8 mouse cellular contexts compared by ENCODE assay signal in genomic region chr6:128355201-128355681, GRCm38 (mm10). TPM values are rescaled to one million over a fixed set of nuclear protein-coding genes. Genes with fewer than 3 reads are reported as not detected.
A peak's percentile ranks its signal among the peaks of the same experiment; 100 is the strongest.
DNase-seq lines count a peak whose midpoint lies in the region; ATAC-seq and TF ChIP-seq lines count a peak whose summit lies in the region.

No protein-coding gene starts in this region.

- H3K9ac ChIP-seq in limb, embryonic 14.5 days (ENCODE audit: low read depth, low read length, severe bottlenecking), result peak overlapping the region; percentile 76
- H3K9ac ChIP-seq in midbrain, embryonic 14.5 days (replicated peaks; ENCODE audit: low read length), result peak overlapping the region; percentile 86

- TF ChIP-seq CTCF in thymus, adult 2 months (IDR thresholded peaks at IDR 0.05; ENCODE audit: borderline replicate concordance, control insufficient read depth, extremely low read depth, insufficient read depth, low read length, poor library complexity), result no peak

- 4% methylated on average over 28 of the region's 28 CpGs for WGBS in thymus, adult 2 months
- WGBS in limb, embryonic 14.5 days, result 0% methylated on average over 20 of the region's 28 CpGs
- WGBS in midbrain, embryonic 14.5 days, result under 1% methylated on average over 28 of the region's 28 CpGs

- H3K4me1 ChIP-seq in thymus, adult 2 months (replicated peaks; ENCODE audit: control insufficient read depth, insufficient read depth, low read length), result peaks cover 7% of the 10 kb centered on the region
- peaks cover 14% of the 10 kb centered on the region for H3K4me1 ChIP-seq in limb, embryonic 14.5 days (ENCODE audit: control insufficient read depth, insufficient read depth, low read length)
- peaks cover 12% of the 10 kb centered on the region for H3K4me1 ChIP-seq in midbrain, embryonic 14.5 days (ENCODE audit: control insufficient read depth, insufficient read depth, low read length)

- H3K9me3 ChIP-seq in limb, embryonic 14.5 days (ENCODE audit: control insufficient read depth, low read length), result no peaks in the 10 kb centered on the region
- H3K9me3 ChIP-seq in midbrain, embryonic 14.5 days (ENCODE audit: control insufficient read depth, low read length), result no peaks in the 10 kb centered on the region

- no peaks in the 10 kb centered on the region; the same call in 1 of the 2 replicates for H3K27me3 ChIP-seq in thymus, adult 2 months (ENCODE audit: control insufficient read depth, insufficient read depth, low read length)
- H3K27me3 ChIP-seq in limb, embryonic 14.5 days (ENCODE audit: control insufficient read depth, insufficient read depth, low read length), result no peaks in the 10 kb centered on the region
- no peaks in the 10 kb centered on the region for H3K27me3 ChIP-seq in midbrain, embryonic 14.5 days (ENCODE audit: control insufficient read depth, insufficient read depth, low read length)

- peaks cover 5% of the 10 kb centered on the region; the same call in 1 of the 2 replicates for H3K36me3 ChIP-seq in thymus, adult 2 months (ENCODE audit: control insufficient read depth, insufficient read depth, low read length)
- H3K36me3 ChIP-seq in limb, embryonic 14.5 days (ENCODE audit: control insufficient read depth, insufficient read depth, low read length), result peaks cover 31% of the 10 kb centered on the region
- H3K36me3 ChIP-seq in midbrain, embryonic 14.5 days (ENCODE audit: control insufficient read depth, insufficient read depth, low read length), result peaks cover 22% of the 10 kb centered on the region

- H3K4me2 ChIP-seq in limb, embryonic 14.5 days (replicated peaks; ENCODE audit: low read depth, low read length, severe bottlenecking), result peak overlapping the region; percentile 71
- peak overlapping the region; percentile 70 for H3K4me2 ChIP-seq in midbrain, embryonic 14.5 days (ENCODE audit: low read length)

- peak; percentile 64 for ATAC-seq in limb, embryonic 14.5 days (ENCODE audit: low FRiP score, low read depth)
- peak; percentile 65 for ATAC-seq in midbrain, embryonic 14.5 days (ENCODE audit: low FRiP score, low TSS enrichment)
- no peak for ATAC-seq in megakaryocyte progenitor cell, adult 5-6 weeks (replicated peaks; ENCODE audit: poor library complexity)

- H3K4me3 ChIP-seq in thymus, adult 2 months (ENCODE audit: control insufficient read depth, insufficient read depth, low read length), result peak overlapping the region; percentile 65
- H3K4me3 ChIP-seq in limb, embryonic 14.5 days (replicated peaks; ENCODE audit: low read length), result peak overlapping the region; percentile 78
- H3K4me3 ChIP-seq in midbrain, embryonic 14.5 days (replicated peaks; ENCODE audit: low read depth, low read length), result peak overlapping the region; percentile 76

- TF ChIP-seq POLR2A in thymus, adult 2 months (IDR thresholded peaks at IDR 0.05; ENCODE audit: control insufficient read depth, extremely low read depth, insufficient read depth, low read length, poor library complexity), result no peak
- no peak for TF ChIP-seq POLR2A in limb, embryonic 14.5 days (IDR thresholded peaks at IDR 0.05; ENCODE audit: borderline replicate concordance, extremely low read depth, insufficient read depth, insufficient read length)

- no peak for DNase-seq in thymus, adult 2 months
- DNase-seq in thymus, postnatal 14 days, result no peak
- peak; percentile 69 to 71 for DNase-seq in cerebellum, postnatal 10 days
- peak; percentile 43 for DNase-seq in gastrocnemius, postnatal 10 days
- DNase-seq in kidney, adult 11 months, result peak; percentile 60
- peak; percentile 42 for DNase-seq in limb, embryonic 14.5 days (ENCODE audit: low spot score)
- DNase-seq in midbrain, embryonic 14.5 days, result peak; percentile 78

- no peak overlapping the region for H3K27ac ChIP-seq in thymus, adult 2 months (ENCODE audit: control insufficient read depth, insufficient read depth, low read length)
- H3K27ac ChIP-seq in limb, embryonic 14.5 days (replicated peaks; ENCODE audit: low read depth, low read length), result peak overlapping the region; percentile 85
- peak overlapping the region; percentile 85 for H3K27ac ChIP-seq in midbrain, embryonic 14.5 days (replicated peaks; ENCODE audit: low read depth, low read length)

RNA-seq across cellular contexts. Expression of gene Tulp3, which starts 0.4 kb away (rescaled TPM):
- 23.5 and 28.0 TPM in 2 replicates for polyA plus RNA-seq in thymus, adult 2 months (2012; rRNA removed)
- 10 to 100 TPM in 1 of 2 experiments, 1 to 10 TPM in 1; 10.0 to 13.0 TPM for total RNA-seq in gastrocnemius, postnatal 10 days (2021)
- polyA plus RNA-seq in limb, embryonic 14.5 days (2012; rRNA removed), result 49.0 and 56.1 TPM in 2 replicates
- 20.3 and 24.8 TPM in 2 replicates for polyA plus RNA-seq in limb, embryonic 14.5 days (2014; fragmentation: Nextera tagmentation; extraction: Ambion mirVana)
- 11.5 and 13.8 TPM in 2 replicates for polyA plus RNA-seq in midbrain, embryonic 14.5 days (2014; fragmentation: Nextera tagmentation; extraction: Ambion mirVana)
- total RNA-seq in megakaryocyte progenitor cell, adult 5-6 weeks (2015), result 0.12 and 1.3 TPM in 2 replicates
- total RNA-seq in megakaryocyte progenitor cell, adult 5-6 weeks (2017), result 0.20 and 0.29 TPM in 2 replicates

RNA-seq across cellular contexts. Expression of gene Rhno1, which starts 7.5 kb away (rescaled TPM):
- 51.7 and 62.0 TPM in 2 replicates for polyA plus RNA-seq in thymus, adult 2 months (2012; rRNA removed)
- 10 to 100 TPM; 12.8 to 16.2 TPM for total RNA-seq in gastrocnemius, postnatal 10 days (2021)
- polyA plus RNA-seq in limb, embryonic 14.5 days (2012; rRNA removed), result 58.8 and 61.3 TPM in 2 replicates
- polyA plus RNA-seq in limb, embryonic 14.5 days (2014; fragmentation: Nextera tagmentation; extraction: Ambion mirVana), result 127 and 138 TPM in 2 replicates
- polyA plus RNA-seq in midbrain, embryonic 14.5 days (2014; fragmentation: Nextera tagmentation; extraction: Ambion mirVana), result 93.8 and 101 TPM in 2 replicates
- total RNA-seq in megakaryocyte progenitor cell, adult 5-6 weeks (2015), result 53.5 and 71.5 TPM in 2 replicates
- 47.8 and 54.8 TPM in 2 replicates for total RNA-seq in megakaryocyte progenitor cell, adult 5-6 weeks (2017)

RNA-seq across cellular contexts. Expression of gene Foxm1, which starts 7.5 kb away (rescaled TPM):
- 115 and 149 TPM in 2 replicates for polyA plus RNA-seq in thymus, adult 2 months (2012; rRNA removed)
- 10 to 100 TPM in 1 of 2 experiments, 1 to 10 TPM in 1; 8.6 to 10.4 TPM for total RNA-seq in gastrocnemius, postnatal 10 days (2021)
- 81.2 and 93.9 TPM in 2 replicates for polyA plus RNA-seq in limb, embryonic 14.5 days (2012; rRNA removed)
- polyA plus RNA-seq in limb, embryonic 14.5 days (2014; fragmentation: Nextera tagmentation; extraction: Ambion mirVana), result 30.9 and 33.1 TPM in 2 replicates
- 5.5 and 9.8 TPM in 2 replicates for polyA plus RNA-seq in midbrain, embryonic 14.5 days (2014; fragmentation: Nextera tagmentation; extraction: Ambion mirVana)
- total RNA-seq in megakaryocyte progenitor cell, adult 5-6 weeks (2015), result 40.3 and 41.8 TPM in 2 replicates
- 12.3 and 15.5 TPM in 2 replicates for total RNA-seq in megakaryocyte progenitor cell, adult 5-6 weeks (2017)

RNA-seq across cellular contexts. Expression of gene Tex52, which starts 20.0 kb away (rescaled TPM):
- 0.92 and 1.2 TPM in 2 replicates for polyA plus RNA-seq in thymus, adult 2 months (2012; rRNA removed)
- total RNA-seq in gastrocnemius, postnatal 10 days (2021), result under 1 TPM in 1 of 2 experiments, not detected in 1; 0.36 TPM
- polyA plus RNA-seq in limb, embryonic 14.5 days (2012; rRNA removed), result 0.77 and 1.1 TPM in 2 replicates
- 0.26 and 0.37 TPM in 2 replicates for polyA plus RNA-seq in limb, embryonic 14.5 days (2014; fragmentation: Nextera tagmentation; extraction: Ambion mirVana)
- 0.59 and 1.0 TPM in 2 replicates for polyA plus RNA-seq in midbrain, embryonic 14.5 days (2014; fragmentation: Nextera tagmentation; extraction: Ambion mirVana)
- total RNA-seq in megakaryocyte progenitor cell, adult 5-6 weeks (2015), result not detected in 2 replicates
- 0.30 TPM in 1 of 2 replicates, not detected in the other for total RNA-seq in megakaryocyte progenitor cell, adult 5-6 weeks (2017)

RNA-seq across cellular contexts. Expression of gene Gm44596, which starts 20.1 kb away (rescaled TPM):
- not detected in 2 replicates for polyA plus RNA-seq in thymus, adult 2 months (2012; rRNA removed)
- total RNA-seq in gastrocnemius, postnatal 10 days (2021), result not detected
- not detected in 2 replicates for polyA plus RNA-seq in limb, embryonic 14.5 days (2012; rRNA removed)
- not detected in 2 replicates for polyA plus RNA-seq in limb, embryonic 14.5 days (2014; fragmentation: Nextera tagmentation; extraction: Ambion mirVana)
- polyA plus RNA-seq in midbrain, embryonic 14.5 days (2014; fragmentation: Nextera tagmentation; extraction: Ambion mirVana), result not detected in 2 replicates
- not detected in 2 replicates for total RNA-seq in megakaryocyte progenitor cell, adult 5-6 weeks (2015)
- total RNA-seq in megakaryocyte progenitor cell, adult 5-6 weeks (2017), result not detected in 2 replicates

Comparison
In these comparisons a context has a peak if more than half of its experiments do, and no peak if none do; other contexts are left out.
1. DNase-seq: peak in cerebellum, postnatal 10 days (2 of 2), gastrocnemius, postnatal 10 days (single experiment), kidney, adult 11 months (single experiment), limb, embryonic 14.5 days (single experiment) and midbrain, embryonic 14.5 days (single experiment); none in thymus, adult 2 months (single experiment) and thymus, postnatal 14 days (single experiment).
2. Peak in every context shown above with its lines, with median percentiles within 50 percentile points of each other: H3K4me3 ChIP-seq.